Mouse (Mus musculus) G1E (cell line): ENCODE results near the gene Atp1b1. TPM values are rescaled to one million over a fixed set of nuclear protein-coding genes. Genes with fewer than 3 reads are reported as not detected.
A peak's percentile ranks its signal among the peaks of the same experiment; 100 is the strongest.

Experiments used
- ATAC-seq: 2 replicates; pipeline ENCODE4 v1.8.0; 2016; ENCODE audit warnings: mild to moderate bottlenecking; ENCODE audit not compliant: insufficient number of reproducible peaks, poor library complexity, low FRiP score, severe bottlenecking; ENCODE audit errors: extremely low read depth
- DNase-seq: peaks from one replicate; pipeline ENCODE4 v3.0.0; 2012; ENCODE audit warnings: low spot score
- H3K27me3 ChIP-seq: 2 replicates; pipeline ENCODE4 v1.6.1; 2012; ENCODE audit warnings: mild to moderate bottlenecking, low read length, inconsistent platforms; ENCODE audit not compliant: insufficient read depth
- H3K36me3 ChIP-seq: replicated peaks from 2 replicates; pipeline ENCODE3; 2012; ENCODE audit warnings: mild to moderate bottlenecking, inconsistent platforms
- H3K4me1 ChIP-seq: 2 replicates; pipeline ENCODE4 v1.6.1; 2012; ENCODE audit warnings: low read depth, low read length, inconsistent platforms, mixed read lengths; ENCODE audit not compliant: insufficient read depth
- H3K4me3 ChIP-seq: 2 replicates; pipeline ENCODE4 v1.5.1; 2012; ENCODE audit warnings: low read depth, mild to moderate bottlenecking, inconsistent platforms, low read length, moderate library complexity, mixed read lengths
- H3K9me3 ChIP-seq: replicated peaks from 2 replicates; pipeline ENCODE4 v1.6.1; 2012; ENCODE audit warnings: inconsistent platforms
- CTCF ChIP-seq: IDR thresholded peaks from 2 replicates; pipeline ENCODE4 v1.5.1; 2012; ENCODE audit warnings: low read depth, low read length, inconsistent platforms, mixed read lengths
- GATA1 ChIP-seq: IDR thresholded peaks from 2 replicates; pipeline ENCODE4 v1.6.1; 2012; ENCODE audit warnings: borderline replicate concordance, low read length, inconsistent platforms, mixed read lengths
- GATA2 ChIP-seq: IDR thresholded peaks from 2 replicates; pipeline ENCODE4 v1.6.1; 2012; ENCODE audit warnings: low read depth, low read length, inconsistent platforms, borderline replicate concordance
- POLR2AphosphoS5 ChIP-seq: IDR thresholded peaks from 2 replicates; pipeline ENCODE4 v1.6.1; 2012; ENCODE audit warnings: low read depth, low read length, inconsistent platforms; ENCODE audit not compliant: insufficient replicate concordance
- TAL1 ChIP-seq: conservative IDR thresholded peaks from 2 replicates; pipeline ENCODE4 v1.6.1; 2012; ENCODE audit warnings: low read depth, low read length, inconsistent platforms, mixed read lengths
- polyA plus RNA-seq: library from polyadenylated mRNA; stranded (reverse); fragments of >175 nt; gene quantifications from 2 replicates; pipeline ENCODE4 v1.2.3, GENCODE M21; 2012
- total RNA-seq, 2 experiments: library from RNA; stranded (forward) in 1 of 2; stranded (reverse) in 1 of 2; fragments of 200-1000 nt in 1 of 2; fragments of >200 nt in 1 of 2; fragmentation: Nextera tagmentation in 1 of 2; gene quantifications; 2 replicates each; pipeline ENCODE4 v1.2.3; 2014 to 2017

Gene Atp1b1
- total and polyA plus RNA-seq, 3 experiments: 0.76 TPM; not detected in 2

- no peak for DNase-seq
- H3K4me1 ChIP-seq: no peaks in the 10 kb centered on the region
- peaks cover 14% of the 10 kb centered on the region for H3K9me3 ChIP-seq
- peak overlapping the region; percentile 15; the same call in 1 of the 2 replicates for H3K4me3 ChIP-seq
- ATAC-seq: no peak
- TF ChIP-seq POLR2AphosphoS5 (no peak), TAL1 (no peak), GATA1 (no peak), GATA2 (no peak), CTCF (no peak)
- no peaks in the 10 kb centered on the region for H3K36me3 ChIP-seq
- peaks cover 6% of the 10 kb centered on the region; the same call in 1 of the 2 replicates for H3K27me3 ChIP-seq
Observed at GRCm38 (mm10) chr1:164458621-164459051, 481 bp upstream of the Atp1b1 start.

GRCm38 (mm10) chr1:164457531-164458244, 467 bp downstream of the Atp1b1 start:
- TF ChIP-seq POLR2AphosphoS5: no peak
- no peak for TF ChIP-seq CTCF
- no peak for TF ChIP-seq GATA2
- Histone ChIP-seq H3K4me1 (no peaks in the 10 kb centered on the region), H3K27me3 (peaks cover 6% of the 10 kb centered on the region; the same call in 1 of the 2 replicates), H3K4me3 (no peak overlapping the region), H3K9me3 (peaks cover 14% of the 10 kb centered on the region), H3K36me3 (no peaks in the 10 kb centered on the region)
- ATAC-seq (no peak), DNase-seq (no peak)

GRCm38 (mm10) chr1:164456731-164457130, 1.4 kb downstream of the Atp1b1 start:
- Histone ChIP-seq H3K9me3 (peaks cover 14% of the 10 kb centered on the region), H3K36me3 (no peaks in the 10 kb centered on the region), H3K27me3 (peaks cover 6% of the 10 kb centered on the region; the same call in 1 of the 2 replicates), H3K4me3 (no peak overlapping the region), H3K4me1 (no peaks in the 10 kb centered on the region)
- DNase-seq: no peak
- no peak for TF ChIP-seq CTCF
- ATAC-seq: no peak

- Histone ChIP-seq H3K36me3 (no peaks in the 10 kb centered on the region), H3K4me1 (no peaks in the 10 kb centered on the region), H3K4me3 (no peak overlapping the region), H3K9me3 (peaks cover 14% of the 10 kb centered on the region), H3K27me3 (peaks cover 6% of the 10 kb centered on the region; the same call in 1 of the 2 replicates)
- DNase-seq (no peak), ATAC-seq (no peak)
- TF ChIP-seq CTCF (no peak), GATA1 (no peak), GATA2 (no peak), POLR2AphosphoS5 (no peak), TAL1 (no peak)
Observed at GRCm38 (mm10) chr1:164456065-164456464, 2.1 kb downstream of the Atp1b1 start.

GRCm38 (mm10) chr1:164455614-164456013, 2.5 kb downstream of the Atp1b1 start:
- no peak for ATAC-seq
- Histone ChIP-seq H3K4me3 (no peak overlapping the region), H3K9me3 (peaks cover 14% of the 10 kb centered on the region), H3K27me3 (peaks cover 6% of the 10 kb centered on the region; the same call in 1 of the 2 replicates), H3K4me1 (no peaks in the 10 kb centered on the region), H3K36me3 (no peaks in the 10 kb centered on the region)
- no peak for DNase-seq
- TF ChIP-seq CTCF (no peak), POLR2AphosphoS5 (no peak), TAL1 (no peak), GATA2 (no peak), GATA1 (no peak)

GRCm38 (mm10) chr1:164454747-164455400, 3.3 kb downstream of the Atp1b1 start:
- TF ChIP-seq POLR2AphosphoS5 (no peak), GATA2 (no peak), GATA1 (no peak), CTCF (no peak), TAL1 (no peak)
- ATAC-seq (no peak), DNase-seq (no peak)
- Histone ChIP-seq H3K36me3 (no peaks in the 10 kb centered on the region), H3K4me1 (no peaks in the 10 kb centered on the region), H3K27me3 (peaks cover 6% of the 10 kb centered on the region; the same call in 1 of the 2 replicates), H3K4me3 (no peak overlapping the region), H3K9me3 (peaks cover 14% of the 10 kb centered on the region)
